8 mouse cellular contexts compared by ENCODE assay signal in genomic region chr2:121414139-121414685, GRCm38 (mm10). TPM values are rescaled to one million over a fixed set of nuclear protein-coding genes. Genes with fewer than 3 reads are reported as not detected.
DNase-seq lines count a peak whose midpoint lies in the region; ATAC-seq lines count a peak whose summit lies in the region.

No protein-coding gene starts in this region.

- WGBS in neural tube, embryonic 11.5 days, result under 1% methylated on average over 32 of the region's 32 CpGs
- under 1% methylated on average over 32 of the region's 32 CpGs for WGBS in embryonic facial prominence, embryonic 12.5 days
- WGBS in hindbrain, embryonic 14.5 days, result under 1% methylated on average over 32 of the region's 32 CpGs
- 0% methylated on average over 32 of the region's 32 CpGs for WGBS in liver, embryonic 16.5 days (ENCODE audit: insufficient replicate concordance)
- under 1% methylated on average over 32 of the region's 32 CpGs for WGBS in neural tube, embryonic 14.5 days

- peak overlapping the region; percentile 83 for H3K9ac ChIP-seq in neural tube, embryonic 11.5 days (ENCODE audit: low read length)
- peak overlapping the region; percentile 99 for H3K9ac ChIP-seq in embryonic facial prominence, embryonic 12.5 days
- peak overlapping the region; percentile 99 for H3K9ac ChIP-seq in hindbrain, embryonic 14.5 days
- H3K9ac ChIP-seq in liver, embryonic 16.5 days (ENCODE audit: low read depth, low read length), result peak overlapping the region; percentile 97
- H3K9ac ChIP-seq in neural tube, embryonic 14.5 days (replicated peaks; ENCODE audit: low read depth, low read length), result peak overlapping the region; percentile 97

- peak overlapping the region; percentile 70 for H3K4me2 ChIP-seq in neural tube, embryonic 11.5 days (ENCODE audit: low read depth)
- peak overlapping the region; percentile 75 for H3K4me2 ChIP-seq in embryonic facial prominence, embryonic 12.5 days (replicated peaks)
- H3K4me2 ChIP-seq in hindbrain, embryonic 14.5 days (replicated peaks), result peak overlapping the region; percentile 62
- peak overlapping the region; percentile 66 for H3K4me2 ChIP-seq in liver, embryonic 16.5 days (ENCODE audit: low read depth, low read length)
- peak overlapping the region; percentile 52 for H3K4me2 ChIP-seq in neural tube, embryonic 14.5 days (ENCODE audit: low read depth, low read length)

- H3K4me1 ChIP-seq in neural tube, embryonic 11.5 days (ENCODE audit: control insufficient read depth, insufficient read depth, low read length), result peaks cover 21% of the 10 kb centered on the region
- H3K4me1 ChIP-seq in embryonic facial prominence, embryonic 12.5 days, result peaks cover 20% of the 10 kb centered on the region
- H3K4me1 ChIP-seq in hindbrain, embryonic 14.5 days (replicated peaks; ENCODE audit: control insufficient read depth, insufficient read depth, low read length), result peaks cover 26% of the 10 kb centered on the region
- peaks cover 18% of the 10 kb centered on the region for H3K4me1 ChIP-seq in liver, embryonic 16.5 days (ENCODE audit: control insufficient read depth, low read depth, low read length)
- peaks cover 22% of the 10 kb centered on the region for H3K4me1 ChIP-seq in neural tube, embryonic 14.5 days (ENCODE audit: control insufficient read depth, insufficient read depth, low read length)

- no peaks in the 10 kb centered on the region for H3K9me3 ChIP-seq in neural tube, embryonic 11.5 days (ENCODE audit: control insufficient read depth, low read length)
- H3K9me3 ChIP-seq in embryonic facial prominence, embryonic 12.5 days, result no peaks in the 10 kb centered on the region
- H3K9me3 ChIP-seq in hindbrain, embryonic 14.5 days (ENCODE audit: control insufficient read depth, low read length), result no peaks in the 10 kb centered on the region
- no peaks in the 10 kb centered on the region for H3K9me3 ChIP-seq in liver, embryonic 16.5 days (replicated peaks; ENCODE audit: control insufficient read depth, low read length)
- H3K9me3 ChIP-seq in neural tube, embryonic 14.5 days (ENCODE audit: control insufficient read depth, low read length), result no peaks in the 10 kb centered on the region

- peak overlapping the region; percentile 84 for H3K27ac ChIP-seq in neural tube, embryonic 11.5 days (ENCODE audit: low read depth, low read length)
- H3K27ac ChIP-seq in embryonic facial prominence, embryonic 12.5 days, result peak overlapping the region; percentile 98
- H3K27ac ChIP-seq in hindbrain, embryonic 14.5 days, result peak overlapping the region; percentile 98
- peak overlapping the region; percentile 93 for H3K27ac ChIP-seq in liver, embryonic 16.5 days (ENCODE audit: low read length)
- H3K27ac ChIP-seq in neural tube, embryonic 14.5 days (ENCODE audit: low read depth, low read length), result peak overlapping the region; percentile 97

- no peaks in the 10 kb centered on the region for H3K36me3 ChIP-seq in neural tube, embryonic 11.5 days (ENCODE audit: control insufficient read depth, insufficient read depth, low read length)
- H3K36me3 ChIP-seq in embryonic facial prominence, embryonic 12.5 days, result peaks cover 22% of the 10 kb centered on the region
- peaks cover 23% of the 10 kb centered on the region for H3K36me3 ChIP-seq in hindbrain, embryonic 14.5 days (replicated peaks; ENCODE audit: control insufficient read depth, insufficient read depth)
- H3K36me3 ChIP-seq in liver, embryonic 16.5 days (ENCODE audit: control insufficient read depth, insufficient read depth), result no peaks in the 10 kb centered on the region; the same call in 1 of the 2 replicates
- no peaks in the 10 kb centered on the region; the same call in 1 of the 2 replicates for H3K36me3 ChIP-seq in neural tube, embryonic 14.5 days (ENCODE audit: control insufficient read depth, insufficient read depth, low read length)

- peak; percentile 37 for ATAC-seq in neural tube, embryonic 11.5 days (ENCODE audit: insufficient read depth, low FRiP score, low TSS enrichment)
- peak; percentile 53 for ATAC-seq in embryonic facial prominence, embryonic 12.5 days (ENCODE audit: insufficient number of reproducible peaks, insufficient read depth, low FRiP score, low TSS enrichment)
- ATAC-seq in hindbrain, embryonic 14.5 days (ENCODE audit: low FRiP score), result peak; percentile 46
- ATAC-seq in liver, embryonic 16.5 days (ENCODE audit: low read depth), result peak; percentile 58
- peak; percentile 50 for ATAC-seq in neural tube, embryonic 14.5 days (ENCODE audit: low read depth)

- peak overlapping the region; percentile 65 for H3K4me3 ChIP-seq in neural tube, embryonic 11.5 days (ENCODE audit: low read depth, low read length)
- peak overlapping the region; percentile 97 for H3K4me3 ChIP-seq in embryonic facial prominence, embryonic 12.5 days
- H3K4me3 ChIP-seq in hindbrain, embryonic 14.5 days (replicated peaks; ENCODE audit: low read length), result peak overlapping the region; percentile 99
- peak overlapping the region; percentile 95 for H3K4me3 ChIP-seq in liver, embryonic 16.5 days (ENCODE audit: low read depth, low read length)
- peak overlapping the region; percentile 100 for H3K4me3 ChIP-seq in neural tube, embryonic 14.5 days (ENCODE audit: low read depth, low read length)

- H3K27me3 ChIP-seq in neural tube, embryonic 11.5 days (ENCODE audit: control insufficient read depth, insufficient read depth, low read length), result no peaks in the 10 kb centered on the region
- no peaks in the 10 kb centered on the region for H3K27me3 ChIP-seq in embryonic facial prominence, embryonic 12.5 days
- no peaks in the 10 kb centered on the region for H3K27me3 ChIP-seq in hindbrain, embryonic 14.5 days (ENCODE audit: control insufficient read depth, insufficient read depth, low read length)
- H3K27me3 ChIP-seq in liver, embryonic 16.5 days (ENCODE audit: control insufficient read depth, insufficient read depth, low read depth, low read length), result no peaks in the 10 kb centered on the region
- 0 out of 2 replicates have a peak, but pooled peaks cover 3% of the 10 kb centered on the region for H3K27me3 ChIP-seq in neural tube, embryonic 14.5 days (ENCODE audit: control insufficient read depth, insufficient read depth, low read length)

- peak; percentile 46 for DNase-seq in neural tube, embryonic 11.5 days (ENCODE audit: low spot score)
- no peak for DNase-seq in neural tube, embryonic 10.5 days (ENCODE audit: extremely low spot score, low spot score)
- peak; percentile 87 for DNase-seq in R1 (ENCODE audit: low read depth, low spot score)
- peak; percentile 27 for DNase-seq in hindbrain, embryonic 14.5 days (ENCODE audit: low spot score)
- DNase-seq in spleen, postnatal 10 days (ENCODE audit: low spot score in 2 of 2), result no peak

RNA-seq across cellular contexts. Expression of gene Catsper2, which starts 0.6 kb away (rescaled TPM):
- polyA plus RNA-seq in neural tube, embryonic 11.5 days (2014; fragmentation: Nextera tagmentation; extraction: Ambion mirVana), result 1.7 and 4.0 TPM in 2 replicates
- polyA plus RNA-seq in embryonic facial prominence, embryonic 12.5 days (2016; fragmentation: Nextera tagmentation; extraction: Ambion mirVana), result 2.1 and 4.2 TPM in 2 replicates
- 2.9 and 3.1 TPM in 2 replicates for polyA plus RNA-seq in hindbrain, embryonic 14.5 days (2014; fragmentation: Nextera tagmentation; extraction: Ambion mirVana)
- polyA plus RNA-seq in liver, embryonic 16.5 days (2015; fragmentation: Nextera tagmentation; extraction: Ambion mirVana), result 0.63 and 0.78 TPM in 2 replicates
- polyA plus RNA-seq in neural tube, embryonic 14.5 days (2014; fragmentation: Nextera tagmentation; extraction: Ambion mirVana), result 4.8 and 7.8 TPM in 2 replicates

RNA-seq across cellular contexts. Expression of gene Pdia3, which starts 0.6 kb away (rescaled TPM):
- 527 and 585 TPM in 2 replicates for polyA plus RNA-seq in neural tube, embryonic 11.5 days (2014; fragmentation: Nextera tagmentation; extraction: Ambion mirVana)
- polyA plus RNA-seq in embryonic facial prominence, embryonic 12.5 days (2016; fragmentation: Nextera tagmentation; extraction: Ambion mirVana), result 634 and 678 TPM in 2 replicates
- polyA plus RNA-seq in hindbrain, embryonic 14.5 days (2014; fragmentation: Nextera tagmentation; extraction: Ambion mirVana), result 268 and 307 TPM in 2 replicates
- 302 and 304 TPM in 2 replicates for polyA plus RNA-seq in liver, embryonic 16.5 days (2015; fragmentation: Nextera tagmentation; extraction: Ambion mirVana)
- 219 and 309 TPM in 2 replicates for polyA plus RNA-seq in neural tube, embryonic 14.5 days (2014; fragmentation: Nextera tagmentation; extraction: Ambion mirVana)

RNA-seq across cellular contexts. Expression of gene Strc, which starts 27.2 kb away (rescaled TPM):
- polyA plus RNA-seq in neural tube, embryonic 11.5 days (2014; fragmentation: Nextera tagmentation; extraction: Ambion mirVana), result not detected in 2 replicates
- 0.03 TPM in 1 of 2 replicates, not detected in the other for polyA plus RNA-seq in embryonic facial prominence, embryonic 12.5 days (2016; fragmentation: Nextera tagmentation; extraction: Ambion mirVana)
- not detected in 2 replicates for polyA plus RNA-seq in hindbrain, embryonic 14.5 days (2014; fragmentation: Nextera tagmentation; extraction: Ambion mirVana)
- not detected in 2 replicates for polyA plus RNA-seq in liver, embryonic 16.5 days (2015; fragmentation: Nextera tagmentation; extraction: Ambion mirVana)
- not detected in 2 replicates for polyA plus RNA-seq in neural tube, embryonic 14.5 days (2014; fragmentation: Nextera tagmentation; extraction: Ambion mirVana)

RNA-seq across cellular contexts. Expression of gene Ell3, which starts 29.9 kb away (rescaled TPM):
- 2.7 and 3.1 TPM in 2 replicates for polyA plus RNA-seq in neural tube, embryonic 11.5 days (2014; fragmentation: Nextera tagmentation; extraction: Ambion mirVana)
- polyA plus RNA-seq in embryonic facial prominence, embryonic 12.5 days (2016; fragmentation: Nextera tagmentation; extraction: Ambion mirVana), result 12.4 and 15.6 TPM in 2 replicates
- 1.5 and 2.6 TPM in 2 replicates for polyA plus RNA-seq in hindbrain, embryonic 14.5 days (2014; fragmentation: Nextera tagmentation; extraction: Ambion mirVana)
- 3.4 and 3.6 TPM in 2 replicates for polyA plus RNA-seq in liver, embryonic 16.5 days (2015; fragmentation: Nextera tagmentation; extraction: Ambion mirVana)
- 1.2 and 2.1 TPM in 2 replicates for polyA plus RNA-seq in neural tube, embryonic 14.5 days (2014; fragmentation: Nextera tagmentation; extraction: Ambion mirVana)

RNA-seq across cellular contexts. Expression of gene Serf2, which starts 34.8 kb away (rescaled TPM):
- 453 and 468 TPM in 2 replicates for polyA plus RNA-seq in neural tube, embryonic 11.5 days (2014; fragmentation: Nextera tagmentation; extraction: Ambion mirVana)
- 495 and 504 TPM in 2 replicates for polyA plus RNA-seq in embryonic facial prominence, embryonic 12.5 days (2016; fragmentation: Nextera tagmentation; extraction: Ambion mirVana)
- 315 and 365 TPM in 2 replicates for polyA plus RNA-seq in hindbrain, embryonic 14.5 days (2014; fragmentation: Nextera tagmentation; extraction: Ambion mirVana)
- polyA plus RNA-seq in liver, embryonic 16.5 days (2015; fragmentation: Nextera tagmentation; extraction: Ambion mirVana), result 209 and 224 TPM in 2 replicates
- 303 and 333 TPM in 2 replicates for polyA plus RNA-seq in neural tube, embryonic 14.5 days (2014; fragmentation: Nextera tagmentation; extraction: Ambion mirVana)

Comparison
In these comparisons a context has a peak if more than half of its experiments do, and no peak if none do; other contexts are left out.
1. DNase-seq: peak in neural tube, embryonic 11.5 days (single experiment), R1 (single experiment) and hindbrain, embryonic 14.5 days (single experiment); none in neural tube, embryonic 10.5 days (single experiment) and spleen, postnatal 10 days (0 of 2).
2. Peak in every context shown above with its lines, with median percentiles within 50 percentile points of each other: ATAC-seq, H3K27ac ChIP-seq, H3K4me2 ChIP-seq, H3K4me3 ChIP-seq and H3K9ac ChIP-seq.